Mouse (Mus musculus) heart, postnatal 10 days (tissue): Measurements from ENCODE around the gene Adcy9. TPM values are rescaled to one million over a fixed set of nuclear protein-coding genes. Genes with fewer than 3 reads are reported as not detected.
"Not testable (repeated sequence)": the region's sequence is repeated elsewhere in the genome, so short reads cannot be mapped to it uniquely, and the experiment has no call there.

Experiments
- DNase-seq, 2 experiments: peaks; one replicate each; pipeline ENCODE4 v3.0.0; 2021
- intact Hi-C: fragments of 180-260 bp; cut with DNase I; formaldehyde crosslinking; loops from one replicate; pipeline ENCODE4 v1.15.1; 2025
- total RNA-seq, 2 experiments: library from RNA; stranded (reverse); gene quantifications; 2 replicates each; pipeline ENCODE4 v1.2.3; 2021

Gene Adcy9
- total RNA-seq, 2 experiments from 2014 or later, result 20.8 to 21.6 TPM

GRCm38 (mm10) chr16:4280949-4281348, 139.3 kb downstream of the Adcy9 start:
- intact Hi-C loops, result no loop called here
- no peak for DNase-seq

DNA sequence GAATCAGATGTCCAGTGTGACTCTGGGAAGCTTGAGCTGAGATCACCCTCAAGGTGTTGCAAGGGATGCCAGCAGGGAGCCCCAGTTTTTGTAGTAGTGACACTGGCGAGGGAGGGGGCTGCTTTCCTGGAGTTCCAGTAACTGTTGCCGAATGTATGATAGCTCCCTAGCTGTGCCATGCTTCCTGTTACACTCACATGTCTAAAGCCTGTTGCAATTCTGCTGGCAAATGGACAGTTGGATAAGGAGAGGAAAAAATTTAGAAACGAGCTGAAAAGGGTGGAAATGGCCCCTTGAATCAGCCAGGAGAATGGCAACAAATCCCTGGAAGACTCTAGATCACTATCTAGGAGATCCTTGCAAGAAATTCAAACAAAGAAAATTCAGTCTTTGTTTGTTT, 140.7 kb downstream of the Adcy9 start:
- DNase-seq, result no peak
- intact Hi-C loops, result no loop called here

- intact Hi-C loops, result no loop called here
- no peak for DNase-seq
Measured at GRCm38 (mm10) chr16:4276621-4277020, 143.7 kb downstream of the Adcy9 start.

DNA sequence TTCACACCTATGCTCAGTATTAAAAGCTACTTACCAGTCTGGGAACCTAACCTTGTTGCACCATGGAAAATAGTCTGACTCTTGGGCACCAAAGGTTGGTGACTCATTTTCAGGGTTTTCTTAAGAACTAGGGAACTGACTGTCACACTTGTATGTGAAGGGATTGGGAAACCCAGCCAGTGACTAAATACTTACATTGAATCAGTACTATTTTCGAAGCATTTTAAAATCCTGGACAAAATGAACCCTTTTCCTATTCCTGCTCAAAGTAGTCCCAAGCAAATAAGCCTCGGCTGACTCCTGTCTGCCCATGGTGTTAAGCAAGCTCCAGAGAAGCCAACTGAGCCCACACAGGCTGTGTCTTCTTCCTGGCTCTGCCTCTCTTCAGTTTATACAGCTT, 144.1 kb downstream of the Adcy9 start:
- intact Hi-C loops, result no loop called here
- DNase-seq, result no peak

DNA sequence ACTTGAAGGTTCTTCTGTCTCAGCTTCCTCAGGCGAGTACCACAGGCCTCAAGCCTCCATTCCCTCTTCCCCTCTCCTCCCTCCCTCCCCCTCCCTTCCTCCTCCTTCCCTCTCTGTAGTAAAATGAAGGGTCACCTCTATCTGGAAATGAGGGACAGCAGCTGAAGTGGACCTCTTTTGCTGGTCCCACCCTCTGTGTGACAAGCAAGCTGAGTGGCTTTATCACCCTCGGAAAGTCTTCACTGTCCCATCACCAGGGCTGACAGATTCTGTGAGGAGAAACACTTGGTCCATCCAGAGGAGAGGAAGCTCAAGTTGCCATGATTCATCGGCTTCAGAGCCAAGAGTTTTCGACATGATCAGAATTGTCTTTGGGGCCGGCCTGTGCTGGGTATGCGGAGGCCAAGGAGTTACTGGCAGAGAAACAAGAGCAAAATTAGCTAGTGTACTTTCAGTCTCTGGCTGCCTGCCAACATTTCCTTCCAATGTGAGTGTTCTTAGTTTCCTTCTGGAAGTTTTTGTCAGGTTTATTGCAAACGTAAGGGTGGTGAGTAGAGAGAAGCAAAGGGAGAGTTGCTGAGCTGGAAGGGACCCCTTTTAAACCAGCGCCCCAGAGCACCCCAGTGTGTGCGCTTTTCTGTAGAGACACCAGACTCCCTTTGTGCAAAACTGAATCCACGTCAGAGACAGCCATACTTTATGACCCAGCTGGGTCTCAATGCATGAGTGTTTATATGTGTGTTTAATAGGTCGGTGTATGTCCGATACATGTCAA, 146.4 kb downstream of the Adcy9 start:
- peak; percentile 88 for DNase-seq

DNA sequence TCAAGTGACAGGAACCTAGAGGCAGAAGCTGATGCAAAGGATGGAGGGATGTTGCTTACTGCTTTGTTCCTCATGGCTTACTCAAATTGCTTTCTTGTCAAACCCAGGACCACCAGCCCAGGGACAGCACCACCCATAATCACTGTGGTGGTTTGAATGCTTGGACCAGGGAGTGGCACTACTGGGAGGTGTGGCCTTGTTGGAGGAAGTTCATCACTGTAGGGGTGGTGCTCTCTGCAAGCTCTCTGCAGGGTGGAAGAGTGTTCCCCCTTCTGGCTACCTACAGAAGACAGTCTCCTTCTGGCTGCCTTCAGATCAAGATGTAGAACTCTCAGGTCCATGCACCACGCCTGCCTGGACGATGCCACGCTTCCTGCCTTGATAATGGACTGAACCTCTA, 148.0 kb downstream of the Adcy9 start:
- no peak for DNase-seq
- intact Hi-C loops, result no loop called here

More for the DNA sequence above, 146.4 kb downstream of the Adcy9 start:
- intact Hi-C loops, result no loop called here

GRCm38 (mm10) chr16:4270911-4271310, 149.4 kb downstream of the Adcy9 start:
- DNase-seq, result peak; percentile 35 to 50
- intact Hi-C loops, result no loop called here

- intact Hi-C loops, result loop anchor here (2.0 kb wide), 2 partner anchors 21 to 53 kb away; no protein-coding TSS in a partner anchor
Measured at GRCm38 (mm10) chr16:4267857-4268666, 152.2 kb downstream of the Adcy9 start.

DNA sequence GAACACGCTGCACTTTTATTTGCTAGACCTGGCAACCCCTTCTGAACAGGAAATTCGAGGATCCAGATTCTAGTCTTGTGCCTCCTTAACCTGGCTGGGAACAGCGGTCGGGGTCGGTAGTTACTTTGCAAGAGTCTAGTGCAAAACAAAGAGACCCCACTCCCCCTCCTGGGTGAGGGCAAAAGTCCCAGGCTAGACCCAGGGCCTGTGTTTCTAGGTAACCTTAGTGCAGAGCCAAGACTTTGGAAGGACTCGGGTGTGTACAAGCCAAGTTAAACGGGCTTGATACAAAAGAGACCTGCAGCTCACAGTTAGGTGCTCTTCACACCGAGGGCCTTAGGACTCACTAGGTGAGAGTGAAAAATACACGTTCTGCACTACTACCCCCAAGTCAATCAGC, 152.8 kb downstream of the Adcy9 start:
- intact Hi-C loops, result loop anchor here (2.0 kb wide), 1 partner anchor 53 kb away; no protein-coding TSS in a partner anchor

More at GRCm38 (mm10) chr16:4267857-4268666, 152.2 kb downstream of the Adcy9 start:
- DNase-seq, result peak; percentile 91 to 92

DNA sequence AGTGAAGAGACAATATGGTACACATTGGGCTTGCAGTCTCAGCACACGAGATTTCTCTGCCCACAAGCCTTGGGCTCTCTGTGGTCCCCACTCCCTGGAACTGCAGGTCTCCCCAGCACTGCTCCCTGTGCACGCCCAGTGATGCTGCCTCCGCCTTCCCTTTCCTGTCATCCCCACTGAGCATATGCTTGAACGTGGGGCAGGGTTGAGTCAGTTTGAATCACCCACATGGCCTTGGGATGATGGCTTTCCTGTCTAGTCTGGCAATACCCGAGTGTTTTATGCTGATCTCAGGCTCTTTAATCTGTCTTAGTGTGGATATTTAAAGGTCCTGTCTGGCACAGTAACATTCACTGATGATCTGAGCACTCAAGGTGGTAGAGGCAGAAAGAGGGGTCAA, 154.9 kb downstream of the Adcy9 start:
- no peak for DNase-seq
- intact Hi-C loops, result no loop called here

More for the DNA sequence above, 152.8 kb downstream of the Adcy9 start:
- no peak for DNase-seq

GRCm38 (mm10) chr16:4263486-4263885, 156.8 kb downstream of the Adcy9 start:
- DNase-seq, result no peak
- intact Hi-C loops, result no loop called here

DNA sequence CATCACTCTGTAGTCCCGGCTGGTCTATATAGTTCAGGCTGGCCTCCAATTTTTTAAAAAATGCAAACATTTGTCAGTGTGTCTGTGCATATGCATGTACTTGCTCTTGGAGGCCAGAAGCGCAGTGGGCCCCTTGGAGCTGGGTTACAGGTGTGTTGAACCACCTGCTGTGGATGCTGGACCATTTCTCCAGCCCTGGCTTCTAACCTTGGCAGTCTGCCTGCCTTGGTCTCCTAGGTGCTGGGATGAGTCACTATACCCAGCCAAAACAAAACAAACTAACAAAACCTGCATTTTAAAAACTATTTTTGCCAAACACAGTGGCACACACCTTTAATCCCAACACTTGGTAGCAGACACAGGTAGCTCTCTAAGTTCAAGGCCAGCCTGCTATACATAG, 162.8 kb downstream of the Adcy9 start:
- intact Hi-C loops, result no loop called here
- no peak for DNase-seq

DNA sequence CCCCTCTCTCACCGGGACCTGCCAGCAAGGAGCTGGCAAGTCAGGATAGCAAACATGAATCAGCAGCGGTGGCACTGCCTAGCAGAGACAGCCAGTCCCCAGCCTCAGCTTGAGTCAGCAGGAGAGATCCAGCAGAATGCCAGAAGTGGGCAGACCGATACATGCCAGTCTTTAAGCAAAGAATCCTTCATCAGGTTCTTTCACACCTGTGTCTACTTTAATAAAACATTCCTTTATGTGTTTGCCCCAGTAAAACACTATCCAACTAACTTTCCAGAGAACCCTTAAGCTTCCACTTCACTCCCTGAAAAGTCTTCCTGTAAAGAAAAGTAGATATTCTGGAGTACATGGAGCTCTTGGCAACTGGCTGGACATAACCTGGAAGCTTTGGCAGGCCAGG, 171.5 kb downstream of the Adcy9 start:
- no peak for DNase-seq

GRCm38 (mm10) chr16:4245241-4245640, 175.1 kb downstream of the Adcy9 start:
- intact Hi-C loops, DNase-seq: not testable (repeated sequence)

More for the DNA sequence above, 171.5 kb downstream of the Adcy9 start:
- intact Hi-C loops, result no loop called here

Other genes with a start within 250 kb of the Adcy9 start
- gene Crebbp, start 206.5 kb downstream of the Adcy9 start, total RNA-seq, result 10 to 100 TPM; 56.3 to 57.2 TPM
- gene Srl, start 121.3 kb upstream of the Adcy9 start, total RNA-seq, result 1,000 to 10,000 TPM; 1,081 to 1,153 TPM
- gene Tfap4, start 139.4 kb upstream of the Adcy9 start, total RNA-seq, result 1 to 10 TPM; 4.1 to 4.3 TPM
- gene Glis2, start 174.2 kb upstream of the Adcy9 start, total RNA-seq, result 10 to 100 TPM; 27.6 to 34.5 TPM
- gene Pam16, start 204.5 kb upstream of the Adcy9 start, total RNA-seq, result 100 to 1,000 TPM in 1 of 2 experiments, 10 to 100 TPM in 1; 96.6 to 125 TPM
- gene Vasn, start 219.4 kb upstream of the Adcy9 start, total RNA-seq, result 10 to 100 TPM; 13.6 to 18.0 TPM
- 100 to 1,000 TPM; 106 to 107 TPM for gene Dnaja3, start 219.5 kb upstream of the Adcy9 start, total RNA-seq